Mouse (Mus musculus) liver, embryonic 15.5 days (tissue): Measurements from ENCODE around the gene Fbn1. TPM values are rescaled to one million over a fixed set of nuclear protein-coding genes. Genes with fewer than 3 reads are reported as not detected.

Experiments
- ATAC-seq: fragments of 200-750 bp; cut with Nextera tagmentation; 2 replicates; pipeline ENCODE4 v1.8.0; 2017; ENCODE audit warnings: moderate number of reproducible peaks, mild to moderate bottlenecking, moderate library complexity; ENCODE audit not compliant: insufficient read depth
- H3K27ac ChIP-seq: fragments of 300-500 bp; sonication (generic); replicated peaks from 2 replicates; pipeline ENCODE4 v1.5.1; 2015; ENCODE audit warnings: mild to moderate bottlenecking, inconsistent platforms
- H3K27me3 ChIP-seq: fragments of 300-500 bp; sonication (generic); 2 replicates; pipeline ENCODE4 v1.6.1; 2015; ENCODE audit warnings: mild to moderate bottlenecking, inconsistent platforms
- H3K36me3 ChIP-seq: fragments of 300-500 bp; sonication (generic); replicated peaks from 2 replicates; pipeline ENCODE4 v1.6.1; 2015; ENCODE audit warnings: moderate library complexity, mild to moderate bottlenecking, inconsistent platforms
- H3K4me1 ChIP-seq: fragments of 300-500 bp; sonication (generic); replicated peaks from 2 replicates; pipeline ENCODE4 v1.6.1; 2015; ENCODE audit warnings: inconsistent platforms
- H3K4me2 ChIP-seq: fragments of 300-500 bp; sonication (generic); 2 replicates; pipeline ENCODE4 v1.6.1; 2015; ENCODE audit warnings: moderate library complexity, mild to moderate bottlenecking, inconsistent platforms
- H3K4me3 ChIP-seq: fragments of 300-500 bp; sonication (generic); replicated peaks from 2 replicates; pipeline ENCODE4 v1.5.1; 2015; ENCODE audit warnings: mild to moderate bottlenecking, inconsistent platforms
- H3K9ac ChIP-seq: fragments of 300-500 bp; sonication (generic); 2 replicates; pipeline ENCODE4 v1.6.1; 2015; ENCODE audit warnings: moderate library complexity, mild to moderate bottlenecking, inconsistent platforms
- H3K9me3 ChIP-seq: fragments of 300-500 bp; sonication (generic); replicated peaks from 2 replicates; pipeline ENCODE4 v1.6.1; 2016; ENCODE audit warnings: inconsistent platforms
- WGBS: fragments of 180-500 bp; shearing (Covaris S2); methylation state at CpG from one replicate; pipeline ENCODE4 v1.1.7; 2015; ENCODE audit warnings: mixed read lengths; ENCODE audit not compliant: insufficient replicate concordance; 5-methylcytosine and 5-hydroxymethylcytosine counted together
- polyA plus RNA-seq: library from polyadenylated mRNA; unstranded; fragments of >200 nt; fragmentation: Nextera tagmentation; extraction: Ambion mirVana; gene quantifications from 2 replicates; pipeline ENCODE4 v1.2.1, GENCODE M21; 2015

The Fbn1 gene
- polyA plus RNA-seq, 1 experiment from 2014 or later: 1.1 TPM

GRCm38 (mm10) chr2:125515291-125516057 lies 7.7 kb upstream of the Fbn1 start:
- H3K4me3 ChIP-seq: no peak overlapping the region
- no peak overlapping the region for H3K27ac ChIP-seq
- no peaks in the 10 kb centered on the region for H3K9me3 ChIP-seq
- no peaks in the 10 kb centered on the region for H3K27me3 ChIP-seq
- peaks cover 16% of the 10 kb centered on the region for H3K4me1 ChIP-seq
- ATAC-seq: peak; percentile 34; the same call in 1 of the 2 replicates
- no peaks in the 10 kb centered on the region for H3K36me3 ChIP-seq
- WGBS: 28% methylated on average over 12 of the region's 12 CpGs
- no peak overlapping the region for H3K4me2 ChIP-seq
- H3K9ac ChIP-seq: no peak overlapping the region

- H3K4me3 ChIP-seq: no peak overlapping the region
- peaks cover 16% of the 10 kb centered on the region for H3K4me1 ChIP-seq
- no peaks in the 10 kb centered on the region for H3K36me3 ChIP-seq
- H3K27ac ChIP-seq: no peak overlapping the region
- H3K4me2 ChIP-seq: no peak overlapping the region
- H3K9ac ChIP-seq: no peak overlapping the region
- 50% methylated on average over 3 of the region's 3 CpGs for WGBS
- ATAC-seq: no peak
- H3K9me3 ChIP-seq: no peaks in the 10 kb centered on the region
- H3K27me3 ChIP-seq: 0 out of 2 replicates have a peak, but pooled peaks cover 9% of the 10 kb centered on the region
These were observed 6.6 kb upstream of the Fbn1 start for GRCm38 (mm10) chr2:125514391-125514790.

DNA sequence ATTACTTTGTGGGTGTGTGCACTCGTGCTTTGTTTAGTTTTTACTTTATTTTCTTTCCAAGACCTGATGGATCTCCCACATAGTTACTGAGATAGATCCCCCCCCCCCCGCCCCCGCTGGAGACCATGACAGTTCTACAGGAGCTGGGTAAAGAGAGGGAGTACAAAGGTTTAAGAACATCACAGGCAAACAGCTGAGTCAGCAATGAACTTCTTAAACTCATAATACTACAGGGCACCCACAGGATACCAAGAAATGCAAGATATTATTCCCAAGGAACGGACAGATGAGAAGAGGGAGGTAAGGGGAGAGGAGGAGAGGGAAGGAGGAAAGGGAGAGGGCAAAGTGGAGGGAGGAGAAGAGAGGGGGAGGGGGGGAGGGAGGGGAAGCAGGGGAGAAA lies 4.8 kb upstream of the Fbn1 start:
- no peak for ATAC-seq
- H3K9ac ChIP-seq: no peak overlapping the region
- WGBS: 55% methylated on average over 4 of the region's 4 CpGs
- H3K4me2 ChIP-seq: no peak overlapping the region
- H3K36me3 ChIP-seq: no peaks in the 10 kb centered on the region
- H3K27ac ChIP-seq: no peak overlapping the region
- no peak overlapping the region for H3K4me3 ChIP-seq
- peaks cover 26% of the 10 kb centered on the region for H3K27me3 ChIP-seq
- no peaks in the 10 kb centered on the region for H3K9me3 ChIP-seq
- peaks cover 16% of the 10 kb centered on the region for H3K4me1 ChIP-seq

DNA sequence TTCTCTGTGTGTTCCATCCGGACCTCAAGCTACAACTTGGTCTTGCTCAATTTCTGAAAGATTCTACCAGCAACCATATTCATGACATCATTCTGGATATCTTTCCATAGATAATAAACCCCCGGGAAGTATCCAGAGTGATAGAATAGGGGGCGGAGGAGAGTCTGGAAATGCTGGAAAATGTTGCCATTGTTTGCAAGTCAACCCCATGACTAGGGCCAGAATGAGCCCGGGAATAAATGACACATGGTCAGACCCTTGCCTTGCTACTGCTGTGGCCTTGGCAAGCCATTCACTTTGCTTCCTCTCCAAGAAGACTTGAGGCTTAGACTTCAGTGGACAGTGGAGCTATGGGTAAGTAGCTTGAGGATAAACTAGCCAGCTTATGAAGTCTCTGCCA lies 4.1 kb upstream of the Fbn1 start:
- Histone ChIP-seq H3K27ac (no peak overlapping the region), H3K9ac (no peak overlapping the region), H3K4me1 (peaks cover 16% of the 10 kb centered on the region), H3K9me3 (no peaks in the 10 kb centered on the region), H3K27me3 (peaks cover 33% of the 10 kb centered on the region), H3K4me2 (no peak overlapping the region), H3K4me3 (no peak overlapping the region), H3K36me3 (no peaks in the 10 kb centered on the region)
- no peak for ATAC-seq
- WGBS: 55% methylated on average over 4 of the region's 4 CpGs

DNA sequence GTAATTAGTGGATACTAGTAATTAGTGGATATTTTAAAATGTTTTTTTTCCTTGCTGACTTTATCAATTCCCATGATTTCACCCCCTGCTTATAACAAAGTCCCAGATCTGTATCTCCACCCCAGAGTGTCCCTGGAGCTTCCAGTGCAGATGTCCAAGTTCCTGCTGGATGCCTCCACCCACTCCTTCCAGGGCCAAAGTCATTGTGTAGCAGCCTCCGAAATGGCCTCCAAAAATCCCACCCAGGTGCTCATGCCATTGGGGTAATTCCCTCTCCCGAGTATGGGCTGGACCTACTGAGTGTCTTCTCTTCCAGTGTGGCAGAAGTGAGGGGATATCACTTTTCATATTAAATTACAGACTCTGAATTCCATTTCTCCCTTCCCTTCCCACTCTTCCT lies 3.0 kb upstream of the Fbn1 start:
- ATAC-seq: no peak
- WGBS: 48% methylated on average over 2 of the region's 2 CpGs
- Histone ChIP-seq H3K9me3 (no peaks in the 10 kb centered on the region), H3K9ac (no peak overlapping the region), H3K4me1 (peaks cover 6% of the 10 kb centered on the region; the same call in 1 of the 2 replicates), H3K36me3 (no peaks in the 10 kb centered on the region), H3K4me3 (no peak overlapping the region), H3K27me3 (peaks cover 44% of the 10 kb centered on the region), H3K4me2 (no peak overlapping the region), H3K27ac (no peak overlapping the region)

GRCm38 (mm10) chr2:125508381-125508780 lies 588 bp upstream of the Fbn1 start:
- H3K36me3 ChIP-seq: no peaks in the 10 kb centered on the region
- no peaks in the 10 kb centered on the region for H3K4me1 ChIP-seq
- WGBS: 79% methylated on average over 5 of the region's 5 CpGs
- no peak overlapping the region for H3K4me2 ChIP-seq
- H3K27ac ChIP-seq: no peak overlapping the region
- no peak overlapping the region for H3K4me3 ChIP-seq
- H3K9ac ChIP-seq: no peak overlapping the region
- peaks cover 64% of the 10 kb centered on the region for H3K27me3 ChIP-seq
- H3K9me3 ChIP-seq: no peaks in the 10 kb centered on the region
- no peak for ATAC-seq

- peaks cover 72% of the 10 kb centered on the region for H3K27me3 ChIP-seq
- peak overlapping the region; percentile 47 for H3K4me2 ChIP-seq
- no peak overlapping the region for H3K27ac ChIP-seq
- H3K9me3 ChIP-seq: no peaks in the 10 kb centered on the region
- WGBS: 3% methylated on average over 37 of the region's 37 CpGs
- H3K9ac ChIP-seq: no peak overlapping the region
- peak overlapping the region; percentile 35 for H3K4me3 ChIP-seq
- ATAC-seq: peak; percentile 47
- H3K4me1 ChIP-seq: no peaks in the 10 kb centered on the region
- no peaks in the 10 kb centered on the region for H3K36me3 ChIP-seq
These were observed 1.3 kb downstream of the Fbn1 start for GRCm38 (mm10) chr2:125506316-125507054.

GRCm38 (mm10) chr2:125505746-125506315 lies 2.0 kb downstream of the Fbn1 start:
- ATAC-seq: peak; percentile 18
- Histone ChIP-seq H3K4me3 (peak overlapping the region; percentile 35), H3K9ac (no peak overlapping the region), H3K9me3 (no peaks in the 10 kb centered on the region), H3K36me3 (no peaks in the 10 kb centered on the region), H3K27ac (no peak overlapping the region), H3K4me1 (no peaks in the 10 kb centered on the region), H3K27me3 (peaks cover 74% of the 10 kb centered on the region), H3K4me2 (peak overlapping the region; percentile 47)
- WGBS: 1% methylated on average over 48 of the region's 48 CpGs

DNA sequence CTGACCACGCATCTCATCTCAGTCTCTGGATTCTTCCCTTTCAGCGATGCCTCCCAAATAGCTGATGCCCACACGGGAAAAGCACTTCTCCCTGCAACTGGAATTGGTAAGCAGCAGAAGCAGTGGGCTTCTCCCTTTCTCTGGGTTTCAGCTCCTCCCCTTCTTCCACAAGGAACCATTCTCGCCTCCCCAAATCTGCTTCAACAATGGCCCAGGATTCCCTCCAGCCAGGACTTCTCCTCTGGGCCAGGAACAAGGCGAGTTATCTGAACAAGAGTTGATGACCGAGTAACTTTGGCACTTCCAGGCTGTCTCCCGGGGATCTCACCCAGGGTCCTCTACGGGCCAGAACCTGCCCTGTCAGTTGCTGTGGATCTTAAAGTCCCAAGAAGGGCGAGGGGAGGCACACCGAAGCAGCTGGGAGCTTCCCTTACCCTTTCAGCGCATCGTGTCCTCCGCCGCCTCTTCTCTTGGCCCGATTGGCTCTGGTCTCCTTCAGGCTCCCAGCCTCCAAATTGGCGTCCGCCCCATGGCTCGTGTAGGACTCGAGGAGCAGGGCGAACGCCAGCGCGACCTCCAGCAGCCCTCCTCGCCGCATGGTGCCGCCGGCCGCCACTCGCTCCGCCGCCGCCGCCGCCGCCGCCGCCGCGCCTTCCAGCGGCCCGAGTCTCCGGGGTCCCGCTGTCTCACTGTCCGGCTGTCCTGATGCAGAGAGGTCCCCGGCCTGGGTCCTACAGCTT lies 2.6 kb downstream of the Fbn1 start, which contains the start of gene Gm9913:
Gene Gm9913, plus strand, starts transcription at position 84 of the 740 bp plus-strand sequence.
- WGBS: 1% methylated on average over 44 of the region's 45 CpGs
- ATAC-seq: no peak
- H3K9me3 ChIP-seq: no peaks in the 10 kb centered on the region
- H3K27ac ChIP-seq: no peak within 1 kb of the TSS
- no peak within 1 kb of the TSS for H3K9ac ChIP-seq
- peak within 1 kb of the TSS; percentile 35 for H3K4me3 ChIP-seq
- no peaks in the 10 kb centered on the region for H3K4me1 ChIP-seq
- peak within 1 kb of the TSS; percentile 47 for H3K4me2 ChIP-seq
- peaks cover 73% of the 10 kb centered on the region for H3K27me3 ChIP-seq
- H3K36me3 ChIP-seq: no peaks in the 10 kb centered on the region

DNA sequence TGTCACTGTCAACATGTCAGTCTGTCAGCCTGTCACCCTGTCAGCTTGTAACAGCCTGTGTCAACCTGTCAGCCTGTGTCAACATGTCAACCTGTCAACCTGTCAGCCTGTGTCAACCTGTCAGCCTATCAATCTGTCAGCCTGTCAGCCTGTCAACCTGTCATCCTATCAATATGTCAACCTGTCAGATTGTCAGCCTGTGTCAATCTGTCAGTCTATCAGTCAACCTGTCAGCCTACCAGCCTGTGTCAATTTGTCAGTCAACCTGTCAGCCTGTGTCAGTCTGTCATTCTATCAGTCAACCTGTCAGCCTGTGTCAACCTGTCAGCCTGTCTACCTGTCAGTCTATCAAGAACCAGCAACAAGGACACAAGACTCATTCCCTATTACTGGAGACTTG lies 6.3 kb downstream of the Fbn1 start:
- Histone ChIP-seq H3K9me3 (no peaks in the 10 kb centered on the region), H3K27ac (no peak overlapping the region), H3K4me2 (no peak overlapping the region), H3K36me3 (no peaks in the 10 kb centered on the region), H3K4me1 (no peaks in the 10 kb centered on the region), H3K27me3 (peaks cover 38% of the 10 kb centered on the region), H3K4me3 (no peak overlapping the region), H3K9ac (no peak overlapping the region)
- ATAC-seq: no peak

DNA sequence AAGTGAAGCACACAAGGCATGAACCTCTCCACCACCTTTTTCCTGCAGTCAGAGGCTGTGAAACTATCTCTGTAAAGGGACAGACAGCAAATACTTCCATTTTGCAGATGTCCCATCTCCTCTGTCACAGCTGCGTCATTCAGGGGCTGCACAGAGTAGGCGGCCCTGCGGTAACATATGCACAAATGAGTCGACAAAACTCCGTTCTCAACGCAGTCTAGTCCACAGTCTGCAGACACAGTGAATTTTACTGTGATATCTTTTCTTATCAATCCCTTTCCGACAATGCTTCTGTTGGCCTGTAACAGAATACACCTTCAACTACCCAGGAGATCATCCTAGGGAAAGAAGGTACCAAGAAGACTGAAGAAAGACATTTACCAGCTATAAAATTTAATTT lies 9.6 kb downstream of the Fbn1 start:
- H3K9ac ChIP-seq: no peak overlapping the region
- no peak overlapping the region for H3K4me3 ChIP-seq
- no peaks in the 10 kb centered on the region for H3K9me3 ChIP-seq
- H3K4me1 ChIP-seq: no peaks in the 10 kb centered on the region
- WGBS: 51% methylated on average over 7 of the region's 7 CpGs
- no peak overlapping the region for H3K4me2 ChIP-seq
- H3K36me3 ChIP-seq: no peaks in the 10 kb centered on the region
- ATAC-seq: no peak
- no peak overlapping the region for H3K27ac ChIP-seq
- H3K27me3 ChIP-seq: peaks cover 10% of the 10 kb centered on the region
